Mouse (Mus musculus): ENCODE measurements at regions not wholly inside any gene's neighbourhood (a gene's known extent, or its start where the extent isn't known, plus 50 kb on each side); places are given as distances from the start of the nearest gene placed in this dataset.

DNA sequence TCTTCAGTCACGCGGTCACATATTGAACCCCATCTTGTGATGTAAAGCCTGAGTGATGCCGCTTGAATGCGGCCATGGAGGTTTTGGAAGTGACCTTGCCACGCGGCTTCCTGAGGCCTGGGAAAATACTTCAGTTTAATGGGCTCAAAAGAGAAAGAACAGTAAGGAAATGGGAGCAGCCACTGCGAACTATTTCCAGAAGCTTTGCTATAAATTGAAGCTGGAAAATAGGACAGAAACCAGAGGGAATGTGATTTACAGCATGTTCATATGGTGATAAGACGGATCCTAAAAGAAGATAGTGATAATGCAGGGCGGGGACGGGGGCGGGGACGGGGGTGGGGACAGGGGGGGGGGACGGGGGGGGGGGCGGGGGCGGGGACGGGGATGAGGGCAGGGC is 52.7 kb upstream of the Trpc4 start:
- WGBS, result 83% methylated on average over 11 of the region's 16 CpGs
- Histone ChIP-seq H3K9ac (replicated peaks; ENCODE audit: low read length) (no peak overlapping the region), H3K4me2 (ENCODE audit: low read length) (no peak overlapping the region), H3K4me1 (ENCODE audit: control insufficient read depth, insufficient read depth, low read length) (no peaks in the 10 kb centered on the region), H3K27me3 (ENCODE audit: control insufficient read depth, insufficient read depth, low read length) (no peaks in the 10 kb centered on the region), H3K4me3 (replicated peaks; ENCODE audit: low read depth, low read length) (no peak overlapping the region), H3K36me3 (ENCODE audit: control insufficient read depth, insufficient read depth, low read length) (no peaks in the 10 kb centered on the region), H3K9me3 (ENCODE audit: control insufficient read depth, low read length) (no peaks in the 10 kb centered on the region), H3K27ac (replicated peaks; ENCODE audit: low read depth, low read length) (no peak overlapping the region)
- DNase-seq (no peak), ATAC-seq (ENCODE audit: low FRiP score, low TSS enrichment) (no peak)

DNA sequence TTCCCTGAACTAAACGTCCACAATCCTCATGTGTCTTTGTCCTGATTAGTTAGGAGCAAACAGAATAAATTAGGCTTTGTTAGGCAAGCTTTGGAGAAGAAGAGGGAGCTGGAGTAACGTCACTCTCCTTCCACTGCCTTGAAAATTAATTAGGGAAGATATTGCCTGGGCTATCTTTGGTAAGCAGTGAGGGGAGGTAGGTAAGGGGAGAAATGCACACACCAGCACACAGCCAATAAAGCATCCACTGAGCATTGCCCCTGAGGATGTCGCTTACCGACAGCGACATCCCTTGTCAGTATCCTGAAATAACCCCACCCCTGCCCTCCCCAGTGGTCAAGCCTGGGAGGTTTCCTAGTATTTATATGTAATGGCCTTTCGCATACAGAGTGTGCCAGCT is 72.2 kb upstream of the Trpc4 start:
- WGBS, result 37% methylated on average over 6 of the region's 6 CpGs
- DNase-seq, result peak; percentile 15
- Histone ChIP-seq H3K4me2 (ENCODE audit: low read length) (no peak overlapping the region), H3K27me3 (ENCODE audit: control insufficient read depth, insufficient read depth, low read length) (no peaks in the 10 kb centered on the region), H3K36me3 (ENCODE audit: control insufficient read depth, insufficient read depth, low read length) (no peaks in the 10 kb centered on the region), H3K4me1 (ENCODE audit: control insufficient read depth, insufficient read depth, low read length) (0 out of 2 replicates have a peak, but pooled peaks cover 8% of the 10 kb centered on the region), H3K27ac (replicated peaks; ENCODE audit: low read depth, low read length) (0 out of 2 replicates have a peak overlapping the region, but pooled peaks have one; percentile 21), H3K9me3 (ENCODE audit: control insufficient read depth, low read length) (no peaks in the 10 kb centered on the region), H3K4me3 (replicated peaks; ENCODE audit: low read depth, low read length) (no peak overlapping the region), H3K9ac (replicated peaks; ENCODE audit: low read length) (no peak overlapping the region)
- no peak; the same call in 1 of the 2 replicates for ATAC-seq (ENCODE audit: low FRiP score, low TSS enrichment)

DNA sequence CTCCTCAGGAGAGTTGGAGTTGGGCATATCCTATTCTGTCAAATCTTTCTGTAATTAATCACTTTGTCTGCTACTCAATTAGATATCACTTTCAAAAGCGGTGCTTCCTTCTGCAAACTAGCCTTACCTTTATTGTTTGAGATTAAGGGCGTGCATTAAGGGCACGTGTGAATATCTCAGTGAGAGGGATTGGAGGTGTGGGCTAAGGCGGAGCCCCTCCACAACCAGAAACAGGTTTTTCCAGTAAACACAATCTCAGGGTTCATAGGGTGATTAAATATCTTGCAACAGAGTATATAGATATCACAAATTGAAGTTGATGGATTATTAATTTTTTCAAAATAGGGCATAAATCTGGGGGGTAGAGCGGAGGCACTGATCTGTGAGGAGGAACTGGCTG is 79.4 kb upstream of the Trpc4 start:
- H3K9me3 ChIP-seq (ENCODE audit: control insufficient read depth, low read length), result no peaks in the 10 kb centered on the region
- H3K4me1 ChIP-seq (ENCODE audit: control insufficient read depth, insufficient read depth, low read length), result no peaks in the 10 kb centered on the region
- H3K27me3 ChIP-seq (ENCODE audit: control insufficient read depth, insufficient read depth, low read length), result no peaks in the 10 kb centered on the region
- no peak overlapping the region for H3K27ac ChIP-seq (replicated peaks; ENCODE audit: low read depth, low read length)
- DNase-seq (no peak), ATAC-seq (ENCODE audit: low FRiP score, low TSS enrichment) (no peak)
- H3K36me3 ChIP-seq (ENCODE audit: control insufficient read depth, insufficient read depth, low read length), result no peaks in the 10 kb centered on the region
- no peak overlapping the region for H3K9ac ChIP-seq (replicated peaks; ENCODE audit: low read length)
- 79% methylated on average over 5 of the region's 5 CpGs for WGBS
- no peak overlapping the region for H3K4me3 ChIP-seq (replicated peaks; ENCODE audit: low read depth, low read length)
- H3K4me2 ChIP-seq (ENCODE audit: low read length), result no peak overlapping the region

DNA sequence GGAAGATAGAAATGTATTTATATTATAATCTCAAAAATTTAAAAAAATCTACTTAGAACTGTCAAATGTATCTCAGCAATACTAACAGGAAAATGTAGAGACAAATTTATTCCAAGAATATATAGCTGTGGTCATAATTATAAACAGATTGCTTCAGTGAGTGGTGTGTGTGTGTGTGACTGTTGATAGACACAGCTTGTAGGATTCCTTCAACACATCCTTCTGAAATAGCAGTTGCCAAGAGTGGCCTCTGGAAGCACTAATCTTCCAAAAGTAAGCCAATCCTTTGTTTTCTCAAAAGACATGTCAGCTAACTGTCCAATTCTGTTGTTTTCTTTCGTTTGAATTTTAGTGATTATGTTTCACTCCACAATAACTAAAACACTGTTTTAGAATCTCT is 95.2 kb upstream of the Trpc4 start:
- no peak for ATAC-seq (ENCODE audit: low FRiP score, low TSS enrichment)
- Histone ChIP-seq H3K27me3 (ENCODE audit: control insufficient read depth, insufficient read depth, low read length) (no peaks in the 10 kb centered on the region), H3K27ac (replicated peaks; ENCODE audit: low read depth, low read length) (no peak overlapping the region), H3K4me1 (ENCODE audit: control insufficient read depth, insufficient read depth, low read length) (no peaks in the 10 kb centered on the region), H3K36me3 (ENCODE audit: control insufficient read depth, insufficient read depth, low read length) (no peaks in the 10 kb centered on the region), H3K9me3 (ENCODE audit: control insufficient read depth, low read length) (no peaks in the 10 kb centered on the region), H3K4me3 (replicated peaks; ENCODE audit: low read depth, low read length) (no peak overlapping the region), H3K9ac (replicated peaks; ENCODE audit: low read length) (no peak overlapping the region), H3K4me2 (ENCODE audit: low read length) (no peak overlapping the region)
- WGBS, result 51% methylated on average over 1 of the region's 1 CpGs
- no peak for DNase-seq

DNA sequence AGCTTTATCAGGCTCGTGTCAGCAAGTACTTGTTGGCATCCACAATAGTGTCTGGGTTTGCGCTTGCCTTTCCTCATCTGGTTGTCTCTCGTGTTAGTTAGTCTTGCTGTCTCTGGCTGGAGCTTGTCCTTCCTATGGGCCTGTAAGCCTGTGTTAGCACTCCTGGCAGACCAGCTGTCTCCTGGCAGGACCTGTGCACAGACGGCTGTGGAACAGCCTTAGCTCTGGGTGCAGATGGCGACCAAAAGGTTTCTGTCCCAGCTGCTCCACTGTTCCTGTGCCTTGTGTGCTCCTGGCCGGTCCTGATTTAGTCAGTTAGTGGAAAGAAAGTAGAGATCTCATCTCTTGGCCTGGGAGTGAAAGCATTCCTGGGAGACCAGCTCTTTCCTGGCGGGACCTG is 101.5 kb upstream of the Trpc4 start:
- Histone ChIP-seq H3K4me1 (ENCODE audit: control insufficient read depth, insufficient read depth, low read length) (peaks cover 3% of the 10 kb centered on the region; the same call in 1 of the 2 replicates), H3K27me3 (ENCODE audit: control insufficient read depth, insufficient read depth, low read length) (no peaks in the 10 kb centered on the region), H3K9ac (replicated peaks; ENCODE audit: low read length) (no peak overlapping the region), H3K27ac (replicated peaks; ENCODE audit: low read depth, low read length) (no peak overlapping the region), H3K36me3 (ENCODE audit: control insufficient read depth, insufficient read depth, low read length) (no peaks in the 10 kb centered on the region), H3K9me3 (ENCODE audit: control insufficient read depth, low read length) (no peaks in the 10 kb centered on the region), H3K4me3 (replicated peaks; ENCODE audit: low read depth, low read length) (no peak overlapping the region), H3K4me2 (ENCODE audit: low read length) (no peak overlapping the region)
- no peak for ATAC-seq (ENCODE audit: low FRiP score, low TSS enrichment)
- DNase-seq, result no peak
- 90% methylated on average over 7 of the region's 7 CpGs for WGBS

DNA sequence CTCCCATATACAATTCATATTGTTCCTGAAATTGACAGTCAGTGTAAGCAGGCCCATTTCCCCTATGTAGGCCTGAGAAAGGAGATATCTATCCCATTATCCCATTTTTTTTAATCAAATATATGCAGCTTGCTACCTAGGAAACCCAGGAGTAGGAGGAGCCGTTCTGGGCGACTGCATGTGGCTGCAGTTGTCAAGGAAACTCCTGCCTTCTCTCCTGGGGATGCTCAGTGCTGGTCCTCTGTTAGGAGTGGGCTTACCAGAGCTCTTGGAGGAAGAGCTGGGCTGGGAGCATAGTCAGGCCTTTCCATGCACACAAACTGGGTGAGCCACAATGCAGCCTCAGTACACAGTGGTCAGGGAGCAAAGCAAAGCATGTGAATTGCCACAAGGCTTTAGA is 106.5 kb upstream of the Trpc4 start:
- H3K27ac ChIP-seq (replicated peaks; ENCODE audit: low read depth, low read length), result peak overlapping the region; percentile 37; the same call in 1 of the 2 replicates
- H3K4me3 ChIP-seq (replicated peaks; ENCODE audit: low read depth, low read length), result no peak overlapping the region
- no peak overlapping the region for H3K4me2 ChIP-seq (ENCODE audit: low read length)
- H3K9me3 ChIP-seq (ENCODE audit: control insufficient read depth, low read length), result no peaks in the 10 kb centered on the region
- H3K9ac ChIP-seq (replicated peaks; ENCODE audit: low read length), result no peak overlapping the region
- ATAC-seq (ENCODE audit: low FRiP score, low TSS enrichment) (peak; percentile 53), DNase-seq (peak; percentile 73)
- 3% methylated on average over 2 of the region's 2 CpGs for WGBS
- H3K4me1 ChIP-seq (ENCODE audit: control insufficient read depth, insufficient read depth, low read length), result peaks cover 6% of the 10 kb centered on the region; the same call in 1 of the 2 replicates
- no peaks in the 10 kb centered on the region for H3K36me3 ChIP-seq (ENCODE audit: control insufficient read depth, insufficient read depth, low read length)
- H3K27me3 ChIP-seq (ENCODE audit: control insufficient read depth, insufficient read depth, low read length), result no peaks in the 10 kb centered on the region

GRCm38 (mm10) chr3:54048091-54048670 is 107.7 kb upstream of the Trpc4 start:
- ATAC-seq (ENCODE audit: low FRiP score, low TSS enrichment) (no peak), DNase-seq (no peak)
- Histone ChIP-seq H3K27me3 (ENCODE audit: control insufficient read depth, insufficient read depth, low read length) (no peaks in the 10 kb centered on the region), H3K4me3 (replicated peaks; ENCODE audit: low read depth, low read length) (no peak overlapping the region), H3K4me2 (ENCODE audit: low read length) (no peak overlapping the region), H3K9ac (replicated peaks; ENCODE audit: low read length) (no peak overlapping the region), H3K9me3 (ENCODE audit: control insufficient read depth, low read length) (no peaks in the 10 kb centered on the region), H3K36me3 (ENCODE audit: control insufficient read depth, insufficient read depth, low read length) (no peaks in the 10 kb centered on the region), H3K27ac (replicated peaks; ENCODE audit: low read depth, low read length) (no peak overlapping the region), H3K4me1 (ENCODE audit: control insufficient read depth, insufficient read depth, low read length) (peaks cover 6% of the 10 kb centered on the region; the same call in 1 of the 2 replicates)
- WGBS, result 60% methylated on average over 3 of the region's 3 CpGs

GRCm38 (mm10) chr3:54027365-54027764 is 128.5 kb upstream of the Trpc4 start:
- Histone ChIP-seq H3K4me1 (ENCODE audit: control insufficient read depth, insufficient read depth, low read length) (no peaks in the 10 kb centered on the region), H3K4me3 (replicated peaks; ENCODE audit: low read depth, low read length) (no peak overlapping the region), H3K27ac (replicated peaks; ENCODE audit: low read depth, low read length) (no peak overlapping the region), H3K9me3 (ENCODE audit: control insufficient read depth, low read length) (no peaks in the 10 kb centered on the region), H3K4me2 (ENCODE audit: low read length) (no peak overlapping the region), H3K27me3 (ENCODE audit: control insufficient read depth, insufficient read depth, low read length) (no peaks in the 10 kb centered on the region), H3K9ac (replicated peaks; ENCODE audit: low read length) (no peak overlapping the region), H3K36me3 (ENCODE audit: control insufficient read depth, insufficient read depth, low read length) (no peaks in the 10 kb centered on the region)
- ATAC-seq (ENCODE audit: low FRiP score, low TSS enrichment) (no peak), DNase-seq (no peak)
- WGBS, result 84% methylated on average over 4 of the region's 4 CpGs

GRCm38 (mm10) chr3:54020196-54020595 is 135.6 kb upstream of the Trpc4 start:
- 7% methylated on average over 4 of the region's 4 CpGs for WGBS
- Histone ChIP-seq H3K4me3 (replicated peaks; ENCODE audit: low read depth, low read length) (no peak overlapping the region), H3K4me1 (ENCODE audit: control insufficient read depth, insufficient read depth, low read length) (peaks cover 4% of the 10 kb centered on the region; the same call in 1 of the 2 replicates), H3K36me3 (ENCODE audit: control insufficient read depth, insufficient read depth, low read length) (no peaks in the 10 kb centered on the region), H3K9ac (replicated peaks; ENCODE audit: low read length) (no peak overlapping the region), H3K4me2 (ENCODE audit: low read length) (no peak overlapping the region), H3K27ac (replicated peaks; ENCODE audit: low read depth, low read length) (no peak overlapping the region), H3K27me3 (ENCODE audit: control insufficient read depth, insufficient read depth, low read length) (no peaks in the 10 kb centered on the region), H3K9me3 (ENCODE audit: control insufficient read depth, low read length) (no peaks in the 10 kb centered on the region)
- no peak for ATAC-seq (ENCODE audit: low FRiP score, low TSS enrichment)
- DNase-seq, result peak; percentile 35
